Mouse (Mus musculus) cerebellum, adult 2 months (tissue): Measurements from ENCODE around the gene Ltb4r2.

Experiments
- CTCF ChIP-seq: fragments of 200-500 bp; IDR thresholded peaks from 2 replicates; pipeline ENCODE4 v1.5.1; 2011; ENCODE audit warnings: low read depth, mild to moderate bottlenecking, control low read depth, low read length, moderate library complexity, borderline replicate concordance; ENCODE audit not compliant: insufficient read depth
- POLR2A ChIP-seq: fragments of 200-500 bp; IDR thresholded peaks from 2 replicates; pipeline ENCODE4 v1.6.1; 2011; ENCODE audit warnings: low read length, control low read depth, borderline replicate concordance; ENCODE audit not compliant: insufficient read depth

DNA sequence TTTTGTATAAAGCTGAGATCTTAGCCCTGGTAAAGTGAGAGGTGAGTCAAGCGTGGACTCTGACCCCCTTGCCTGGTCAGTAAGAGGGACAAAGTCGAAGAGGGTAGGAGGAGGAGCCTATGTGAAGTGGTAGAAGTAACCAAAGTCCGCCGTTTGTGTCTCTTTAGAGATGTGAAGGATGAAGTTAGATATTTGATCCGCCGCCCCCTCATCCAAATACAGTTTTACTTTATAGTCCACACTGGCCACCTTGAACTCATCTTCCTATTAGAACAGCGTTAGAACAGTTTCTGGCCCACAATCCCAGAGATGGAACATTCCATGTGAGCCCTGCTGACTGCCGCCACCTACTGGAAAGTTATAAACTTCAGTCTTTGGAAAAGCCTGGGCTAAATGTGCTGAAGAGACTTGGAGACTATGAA is 2.9 kb upstream of the Ltb4r2 start, which contains the start of gene Cideb:
- TF ChIP-seq CTCF (peak; percentile 53; the same call in 1 of the 2 replicates), POLR2A (no peak)
